In the genomic region with DNA sequence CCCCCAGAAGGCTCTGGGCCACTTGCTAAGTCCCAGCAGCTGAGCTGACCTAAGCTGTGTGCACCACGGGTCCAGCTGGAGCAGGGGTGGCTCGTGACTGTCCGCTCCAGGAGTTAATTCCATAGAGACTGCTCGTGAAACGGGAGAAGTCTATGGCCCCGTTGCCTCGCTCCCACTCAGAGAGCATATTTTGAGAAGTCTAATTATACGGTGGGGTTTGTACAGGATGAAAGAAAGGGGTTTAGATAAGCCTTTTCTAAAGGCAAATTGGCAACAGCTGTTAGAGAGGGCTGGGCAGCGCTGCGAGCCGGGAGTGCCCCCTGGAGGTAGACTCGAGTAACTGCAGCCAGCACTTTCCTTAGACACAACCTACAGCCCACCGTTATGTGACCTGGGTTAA, we compare ENCODE assay signal across 7 mouse cellular contexts. TPM values are rescaled to one million over a fixed set of nuclear protein-coding genes. Genes with fewer than 3 reads are reported as not detected.
DNase-seq lines count a peak whose midpoint lies in the region; ATAC-seq lines count a peak whose summit lies in the region.

No protein-coding gene starts in this region.

- ATAC-seq in inflammation-experienced regulatory T-cells, adult 6 months = peak; percentile 35

- peaks cover 43% of the 10 kb centered on the region for H3K4me1 ChIP-seq in midbrain, embryonic 10.5 days

- peak; percentile 83 for DNase-seq in adrenal gland, postnatal 10 days
- DNase-seq in embryo, embryonic 11 days = peak; percentile 86
- DNase-seq in gastrocnemius, postnatal 25 days = peak; percentile 72
- DNase-seq in left cerebral cortex, postnatal 4 days = peak; percentile 72
- peak; percentile 80 for DNase-seq in midbrain, embryonic 10.5 days (ENCODE audit: low spot score)
- DNase-seq in skeletal muscle tissue, adult 2 months (ENCODE audit: low read depth, low spot score) = peak; percentile 74

- peak overlapping the region; percentile 53 for H3K4me3 ChIP-seq in midbrain, embryonic 10.5 days

- no peaks in the 10 kb centered on the region for H3K36me3 ChIP-seq in midbrain, embryonic 10.5 days

- WGBS in midbrain, embryonic 10.5 days = under 1% methylated on average over 13 of the region's 13 CpGs

- intact Hi-C loops in left cerebral cortex, postnatal 4 days (cut with DNase I) = loop anchor here (5.0 kb wide), 1 partner anchor 235 kb away; no protein-coding TSS in a partner anchor

- peak overlapping the region; percentile 76 for H3K27ac ChIP-seq in midbrain, embryonic 10.5 days (replicated peaks)

- H3K27me3 ChIP-seq in midbrain, embryonic 10.5 days (ENCODE audit: low read depth, poor library complexity, severe bottlenecking) = peaks cover 4% of the 10 kb centered on the region; the same call in 1 of the 2 replicates

- H3K9me3 ChIP-seq in midbrain, embryonic 10.5 days (replicated peaks) = no peaks in the 10 kb centered on the region

RNA-seq across cellular contexts. Expression of gene Sdhb, which starts 3.3 kb away (rescaled TPM):
- 100 to 1,000 TPM; 722 to 784 TPM for total RNA-seq in adrenal gland, postnatal 10 days (2021)
- total RNA-seq in gastrocnemius, postnatal 25 days (2021) = 100 to 1,000 TPM; 613 to 621 TPM
- polyA plus RNA-seq in inflammation-experienced regulatory T-cells, adult 6 months (2017; shearing (Covaris generic)) = 100 to 1,000 TPM; 275 to 381 (median 276) TPM
- total RNA-seq in left cerebral cortex, postnatal 4 days (2021) = 100 to 1,000 TPM; 174 to 177 TPM
- polyA plus RNA-seq in midbrain, embryonic 10.5 days (2016; fragmentation: Nextera tagmentation; extraction: Ambion mirVana) = 429 and 455 TPM in 2 replicates

RNA-seq across cellular contexts. Expression of gene Atp13a2, which starts 28.9 kb away (rescaled TPM):
- 10 to 100 TPM; 31.9 to 39.9 TPM for total RNA-seq in adrenal gland, postnatal 10 days (2021)
- total RNA-seq in gastrocnemius, postnatal 25 days (2021) = 10 to 100 TPM; 16.4 to 18.2 TPM
- polyA plus RNA-seq in inflammation-experienced regulatory T-cells, adult 6 months (2017; shearing (Covaris generic)) = 1 to 10 TPM; 3.1 to 5.9 (median 5.6) TPM
- total RNA-seq in left cerebral cortex, postnatal 4 days (2021) = 100 to 1,000 TPM; 237 to 241 TPM
- 42.5 and 56.5 TPM in 2 replicates for polyA plus RNA-seq in midbrain, embryonic 10.5 days (2016; fragmentation: Nextera tagmentation; extraction: Ambion mirVana)

RNA-seq across cellular contexts. Expression of gene Padi2, which starts 51.6 kb away (rescaled TPM):
- total RNA-seq in adrenal gland, postnatal 10 days (2021) = 1 to 10 TPM; 2.4 to 5.5 TPM
- 100 to 1,000 TPM; 148 to 165 TPM for total RNA-seq in gastrocnemius, postnatal 25 days (2021)
- polyA plus RNA-seq in inflammation-experienced regulatory T-cells, adult 6 months (2017; shearing (Covaris generic)) = 10 to 100 TPM in 1 of 3 experiments, 1 to 10 TPM in 2; 7.9 to 20.2 (median 9.7) TPM
- 1 to 10 TPM; 1.2 TPM for total RNA-seq in left cerebral cortex, postnatal 4 days (2021)
- 0.15 and 1.4 TPM in 2 replicates for polyA plus RNA-seq in midbrain, embryonic 10.5 days (2016; fragmentation: Nextera tagmentation; extraction: Ambion mirVana)

RNA-seq across cellular contexts. Expression of gene Mfap2, which starts 52.5 kb away (rescaled TPM):
- 10 to 100 TPM; 46.9 to 50.7 TPM for total RNA-seq in adrenal gland, postnatal 10 days (2021)
- total RNA-seq in gastrocnemius, postnatal 25 days (2021) = 10 to 100 TPM; 11.9 to 13.3 TPM
- not detected for polyA plus RNA-seq in inflammation-experienced regulatory T-cells, adult 6 months (2017; shearing (Covaris generic))
- 10 to 100 TPM; 37.0 to 39.0 TPM for total RNA-seq in left cerebral cortex, postnatal 4 days (2021)
- 260 and 321 TPM in 2 replicates for polyA plus RNA-seq in midbrain, embryonic 10.5 days (2016; fragmentation: Nextera tagmentation; extraction: Ambion mirVana)

Comparison
In these comparisons a context has a peak if more than half of its experiments do, and no peak if none do; other contexts are left out.
1. Peak in every context shown above with its lines: DNase-seq, ATAC-seq, H3K4me3 ChIP-seq and H3K27ac ChIP-seq.
2. RNA of gene Atp13a2, which starts 28.9 kb away (total RNA-seq): 237 to 241 TPM in left cerebral cortex, postnatal 4 days; 31.9 to 39.9 TPM in adrenal gland, postnatal 10 days and 16.4 to 18.2 TPM in gastrocnemius, postnatal 25 days; every median in the first group is over 4 times any median in the second.
3. RNA of gene Padi2, which starts 51.6 kb away (total RNA-seq): 148 to 165 TPM in gastrocnemius, postnatal 25 days; 2.4 to 5.5 TPM in adrenal gland, postnatal 10 days and 1.2 TPM in left cerebral cortex, postnatal 4 days; every median in the first group is over 10 times any median in the second.